Mouse (Mus musculus): Measurements from ENCODE around the gene Ovol3. TPM values are rescaled to one million over a fixed set of nuclear protein-coding genes. Genes with fewer than 3 reads are reported as not detected.

The Ovol3 gene
- total RNA-seq (2023), result not detected

DNA sequence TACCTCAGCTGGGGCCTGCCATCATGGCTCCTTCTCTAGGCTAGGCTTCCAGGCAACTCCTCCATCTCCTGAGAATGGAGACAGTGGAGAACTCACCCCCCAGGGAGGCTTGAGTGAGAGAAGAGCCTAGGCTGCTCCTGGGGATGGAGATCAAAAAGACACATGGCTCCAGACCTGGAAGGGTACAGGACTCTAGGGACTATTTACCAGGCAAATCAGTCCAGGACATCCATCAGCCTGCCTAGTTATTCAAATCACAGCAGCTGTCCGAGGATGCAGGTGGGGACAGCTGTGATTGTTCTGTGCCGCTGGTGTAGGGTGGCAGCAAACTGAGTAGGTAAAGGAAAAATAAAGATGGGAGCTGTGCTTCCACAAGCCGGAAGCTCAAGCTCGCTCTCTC, at the start of gene Ovol3:
Gene Ovol3 (minus strand): TSS at position 101 of the 400 bp plus-strand sequence.

DNA sequence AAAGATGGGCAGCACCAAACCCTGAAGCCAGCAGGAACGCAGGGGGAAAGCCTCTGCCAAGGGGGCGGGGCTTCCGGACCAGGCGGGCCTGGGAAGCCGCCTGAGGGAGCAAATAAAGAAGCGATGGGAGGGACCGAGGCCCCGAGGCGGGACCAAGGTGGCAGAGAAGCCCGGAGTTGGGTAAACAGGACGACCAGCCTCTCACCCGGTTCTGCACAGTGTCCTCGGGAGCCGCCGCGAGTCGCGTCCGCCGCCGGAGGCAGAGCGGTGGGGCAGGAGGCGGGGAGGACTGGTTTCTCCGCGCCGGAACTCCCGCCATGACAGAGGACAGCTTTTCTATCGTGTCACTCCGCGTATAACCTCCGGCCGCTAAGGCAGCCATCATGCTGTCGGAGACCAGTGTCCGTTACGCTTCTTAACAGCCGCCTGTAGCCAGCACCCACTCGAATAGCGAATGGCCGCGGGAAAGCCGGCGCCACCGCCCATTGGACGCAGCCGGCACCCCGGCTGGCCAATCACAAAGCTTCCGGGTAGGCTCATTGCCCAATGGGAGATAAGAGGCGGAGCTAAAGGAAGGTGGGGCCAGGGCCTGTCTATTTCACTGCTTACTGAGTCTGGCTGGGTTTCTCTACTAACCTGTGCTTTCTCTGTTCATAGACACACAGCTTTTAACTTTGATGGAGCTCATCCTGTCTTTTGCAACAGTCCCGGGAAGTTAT, 44.6 kb upstream of the Ovol3 start, which contains the start of the genes Thap8 and Wdr62:
Gene Thap8 (plus strand): TSS at position 144 of the 719 bp plus-strand sequence.
Gene Wdr62 (minus strand): TSS at position 469 of the 719 bp plus-strand sequence.

DNA sequence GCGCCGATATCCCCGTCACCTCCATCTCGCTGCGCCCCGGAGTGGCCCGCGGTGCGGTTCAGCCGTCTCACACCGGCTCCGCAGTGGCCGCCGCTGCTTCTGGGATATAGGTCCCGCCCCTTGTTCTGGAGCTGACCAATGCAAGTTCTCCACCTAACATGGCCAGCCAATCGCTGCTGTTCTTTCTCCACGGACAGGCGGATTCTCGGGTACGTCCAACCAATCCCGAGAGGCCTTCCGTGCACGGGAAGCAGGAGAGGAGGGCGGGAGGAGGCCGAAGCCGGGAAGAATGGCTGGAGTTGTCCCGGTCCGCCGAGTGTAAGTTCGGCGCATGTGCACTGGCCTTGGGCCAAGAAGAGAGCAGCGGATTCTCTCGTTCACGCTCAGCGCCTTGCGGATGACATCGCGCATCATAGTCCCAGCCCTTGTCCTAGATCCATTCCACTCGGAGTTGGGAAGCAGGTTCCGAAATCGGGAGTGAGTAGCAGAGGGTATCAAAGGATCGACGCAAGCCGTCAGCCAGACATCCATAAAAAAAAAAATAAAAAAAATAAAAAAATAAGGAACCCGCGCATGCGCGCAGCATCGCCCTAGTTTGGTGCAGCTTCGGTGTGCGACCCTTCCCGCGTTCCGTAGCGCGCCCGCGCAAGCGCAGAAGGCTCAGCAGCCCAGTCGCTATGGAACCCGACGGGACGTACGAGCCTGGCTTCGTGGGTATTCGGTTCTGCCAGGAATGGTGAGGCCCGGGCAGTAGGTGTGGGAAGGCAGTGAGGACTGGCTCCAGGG, 3.7 kb downstream of the Ovol3 start, which contains the start of the genes Polr2i and Tbcb:
Gene Polr2i (plus strand): TSS at position 280 of the 786 bp plus-strand sequence.
Gene Tbcb (minus strand): TSS at position 604 of the 786 bp plus-strand sequence.

DNA sequence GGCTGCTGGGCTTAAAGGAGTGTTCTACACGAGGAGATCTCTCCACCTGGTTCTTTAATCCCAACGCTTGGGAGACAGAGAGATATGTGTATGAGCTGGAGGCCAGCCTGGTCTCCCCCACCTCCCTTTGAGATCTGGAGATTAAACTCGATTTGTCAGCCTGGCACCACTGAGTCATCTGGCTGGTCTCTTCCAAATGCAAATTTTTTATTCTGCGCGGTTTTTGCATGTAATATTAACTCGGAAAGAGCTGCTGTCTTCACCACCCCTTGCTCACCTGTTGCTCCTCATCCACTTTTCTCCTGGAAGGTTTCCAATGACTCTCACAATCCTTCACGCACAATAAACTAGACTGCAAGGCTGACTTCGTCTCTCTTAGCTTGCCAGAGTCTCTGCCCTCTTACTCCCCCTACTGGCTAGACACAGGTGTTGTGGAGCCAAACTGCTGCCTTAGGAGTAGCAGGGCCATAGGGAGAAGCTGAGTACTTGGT, 37.0 kb downstream of the Ovol3 start, which contains the start of gene Capns1:
Gene Capns1 (minus strand): TSS at position 331 of the 491 bp plus-strand sequence.

DNA sequence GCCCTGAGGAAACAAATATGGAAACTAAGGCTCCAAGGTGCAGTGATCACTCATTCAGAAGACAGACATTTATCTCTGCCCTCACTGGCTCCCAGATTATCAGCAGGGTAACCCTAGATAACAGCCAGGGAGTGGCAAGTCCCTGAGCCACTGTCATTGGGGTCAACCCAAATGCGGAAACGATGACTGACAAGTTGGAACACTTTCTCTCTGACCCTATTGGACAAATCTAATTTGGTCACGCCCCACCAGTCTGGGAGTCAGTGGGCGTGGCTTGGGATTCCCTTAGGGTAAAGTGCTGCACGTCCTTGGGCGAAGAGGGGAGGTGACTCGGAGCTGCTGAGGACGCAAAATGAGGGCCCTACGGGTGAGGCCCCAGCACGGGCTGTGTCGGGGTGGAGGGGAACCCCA, 51.6 kb downstream of the Ovol3 start, which contains the start of gene Cox7a1:
Gene Cox7a1 (plus strand): TSS at position 266 of the 411 bp plus-strand sequence.

Other genes with a start within 250 kb of the Ovol3 start
- gene Zfp14, start 184.3 kb downstream of the Ovol3 start, total RNA-seq (2023), result 2.0 TPM
- 4.0 TPM for gene Zfp82, start 162.8 kb downstream of the Ovol3 start, total RNA-seq (2023)
- not detected for gene Gm26920, start 145.3 kb downstream of the Ovol3 start, total RNA-seq (2023)
- 9.0 TPM for gene Zfp566, start 145.2 kb downstream of the Ovol3 start, total RNA-seq (2023)
- gene Zfp260, start 140.9 kb downstream of the Ovol3 start, total RNA-seq (2023), result 55.2 TPM
- 5.2 TPM for gene Zfp382, start 113.8 kb downstream of the Ovol3 start, total RNA-seq (2023)
- 41.9 TPM for gene Zfp146, start 66.0 kb downstream of the Ovol3 start, total RNA-seq (2023)
- not detected for gene Cox7a1, start 51.6 kb downstream of the Ovol3 start, total RNA-seq (2023)
- gene Capns1, start 36.9 kb downstream of the Ovol3 start, total RNA-seq (2023), result 123 TPM
- 23.6 TPM for gene Polr2i, start 3.8 kb downstream of the Ovol3 start, total RNA-seq (2023)
- 25.8 TPM for gene Tbcb, start 3.5 kb downstream of the Ovol3 start, total RNA-seq (2023)
- gene Thap8, start 44.4 kb upstream of the Ovol3 start, total RNA-seq (2023), result 0.64 TPM
- gene Wdr62, start 44.7 kb upstream of the Ovol3 start, total RNA-seq (2023), result 5.8 TPM
- 0.53 TPM for gene Clip3, start 56.0 kb upstream of the Ovol3 start, total RNA-seq (2023)
- gene Alkbh6, start 73.0 kb upstream of the Ovol3 start, total RNA-seq (2023), result 64.0 TPM
- 6.4 TPM for gene Syne4, start 79.1 kb upstream of the Ovol3 start, total RNA-seq (2023)
- 5.8 TPM for gene E130208F15Rik, start 86.0 kb upstream of the Ovol3 start, total RNA-seq (2023)
- gene Sdhaf1, start 88.2 kb upstream of the Ovol3 start, total RNA-seq (2023), result 14.3 TPM
- not detected for gene Lrfn3, start 127.0 kb upstream of the Ovol3 start, total RNA-seq (2023)
- 30.8 TPM for gene Tyrobp, start 178.0 kb upstream of the Ovol3 start, total RNA-seq (2023)
- 153 TPM for gene Hcst, start 184.1 kb upstream of the Ovol3 start, total RNA-seq (2023)
- 83.8 TPM for gene Nfkbid, start 186.0 kb upstream of the Ovol3 start, total RNA-seq (2023)
- 1.3 TPM for gene Aplp1, start 209.8 kb upstream of the Ovol3 start, total RNA-seq (2023)
- not detected for gene Kirrel2, start 222.0 kb upstream of the Ovol3 start, total RNA-seq (2023)
- gene Nphs1, start 222.6 kb upstream of the Ovol3 start, total RNA-seq (2023), result 0.29 TPM

Data from CD4-positive naive resting alpha-beta T cell, adult 76 days (primary cell).